Mouse (Mus musculus) spleen, postnatal 14 days (tissue): ENCODE data around the gene Srsf11.

Source experiments
- DNase-seq, 2 experiments: peaks; one replicate each; pipeline ENCODE4 v3.0.0; 2021 to 2022; ENCODE audit warnings: low spot score in 2 of 2

The Srsf11 gene

DNA sequence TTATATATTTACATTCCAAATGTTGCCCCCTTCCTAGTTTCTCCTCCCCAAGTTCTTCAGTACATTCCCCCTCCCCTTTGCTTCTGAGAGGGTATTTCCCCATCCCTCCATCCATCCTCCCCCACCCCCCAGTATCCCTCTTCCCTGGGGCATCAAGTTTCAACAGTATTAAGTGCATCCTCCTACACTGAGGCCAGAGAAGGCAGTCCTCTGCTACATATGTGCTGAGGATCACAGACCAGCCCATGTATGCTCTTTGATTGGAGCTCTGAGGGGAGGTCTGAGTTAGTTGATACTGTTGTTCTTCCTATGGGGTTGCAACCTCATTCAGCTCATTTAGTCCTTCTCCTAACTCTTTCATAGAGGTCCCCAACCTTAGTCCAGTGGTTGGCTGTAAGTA is 56.8 kb downstream of the Srsf11 start:
- DNase-seq = no peak

DNA sequence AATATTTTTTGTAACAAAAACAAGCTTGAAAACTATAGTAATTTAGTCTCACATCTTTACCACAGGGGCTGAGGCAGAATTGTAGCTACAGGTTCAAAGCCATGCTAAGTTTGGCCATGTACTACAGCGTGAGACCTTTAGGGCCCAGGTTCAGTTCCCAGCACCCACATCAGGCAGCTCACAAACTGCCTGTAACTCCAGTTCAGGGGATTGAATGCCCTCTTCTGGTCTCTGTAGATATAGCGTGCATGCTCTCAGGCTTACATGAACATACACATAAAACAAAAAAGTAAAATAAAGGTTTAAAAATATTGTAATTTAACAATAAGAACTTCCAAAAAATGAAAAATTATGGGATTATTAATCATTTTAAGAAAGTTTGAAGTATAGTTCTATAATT is 63.2 kb downstream of the Srsf11 start:
- no peak for DNase-seq

DNA sequence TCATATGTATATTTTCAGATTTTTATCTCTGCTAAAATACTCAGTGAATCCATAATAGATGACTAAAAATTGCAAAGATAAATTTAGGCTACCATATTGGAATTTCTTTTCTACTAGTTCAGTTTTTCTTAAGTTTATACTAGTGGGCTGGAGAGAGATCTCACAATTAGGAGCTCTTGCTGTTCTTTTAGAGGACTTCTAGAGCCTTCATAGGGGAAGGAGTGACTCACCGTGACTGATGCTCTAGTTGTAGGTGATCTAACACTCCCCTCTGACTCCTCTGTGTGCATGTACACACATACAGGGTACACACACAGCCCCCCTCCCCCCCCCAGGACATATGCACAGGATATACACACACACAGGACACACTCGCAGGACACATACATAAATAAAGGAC is 65.3 kb downstream of the Srsf11 start:
- DNase-seq = no peak
